Mouse (Mus musculus): ENCODE data around the gene Ube2e1. TPM values are rescaled to one million over a fixed set of nuclear protein-coding genes. Genes with fewer than 3 reads are reported as not detected.
"Not testable (repeated sequence)": the region's sequence is repeated elsewhere in the genome, so short reads cannot be mapped to it uniquely, and the experiment has no call there.

Gene Ube2e1
- polyA plus RNA-seq, 1 experiment from 2014 or later, result 141 TPM

DNA sequence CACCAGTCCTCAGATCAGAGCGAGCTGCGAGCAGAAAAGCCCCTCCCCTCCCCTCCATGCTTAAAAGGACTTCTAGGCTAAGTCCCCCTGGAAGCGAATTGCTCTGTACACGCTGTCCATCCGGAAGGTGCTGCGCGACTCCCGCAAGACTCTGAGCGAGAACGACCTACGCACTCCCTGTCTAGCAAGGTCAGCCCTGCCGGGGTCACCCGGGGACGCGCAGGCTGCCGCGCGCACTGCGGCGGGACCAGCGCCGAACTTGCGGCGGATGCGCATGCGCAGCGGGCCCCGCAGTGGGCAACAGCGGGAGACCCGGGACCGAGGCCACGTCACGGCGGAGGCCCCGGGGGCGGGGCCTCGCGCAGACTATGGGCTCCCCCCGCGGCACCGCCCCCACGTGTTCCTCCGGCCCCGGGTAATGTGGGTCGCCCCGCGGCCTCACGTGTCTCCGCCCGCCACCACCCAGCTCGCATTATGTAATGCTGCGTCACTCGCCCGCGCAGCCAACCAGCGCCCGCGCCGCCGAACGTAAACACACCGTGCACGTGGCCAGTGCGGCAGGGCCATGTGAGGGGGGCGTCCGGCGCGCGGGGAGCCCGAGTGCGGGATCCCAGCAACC is 93.4 kb downstream of the Ube2e1 start:
- Histone ChIP-seq H3K9me3 (ENCODE audit: low read length) (no peaks in the 10 kb centered on the region), H3K4me1 (ENCODE audit: insufficient read depth, low read length) (0 out of 2 replicates have a peak, but pooled peaks cover 3% of the 10 kb centered on the region), H3K36me3 (ENCODE audit: insufficient read depth, low read length) (no peaks in the 10 kb centered on the region), H3K4me3 (ENCODE audit: low read length) (peak overlapping the region; percentile 84), H3K9ac (replicated peaks; ENCODE audit: low read length) (peak overlapping the region; percentile 78), H3K27me3 (ENCODE audit: insufficient read depth, low read length) (no peaks in the 10 kb centered on the region), H3K4me2 (replicated peaks; ENCODE audit: low read depth, low read length) (peak overlapping the region; percentile 78), H3K27ac (ENCODE audit: low read length) (peak overlapping the region; percentile 91)
- WGBS, result under 1% methylated on average over 65 of the region's 71 CpGs
- ATAC-seq (ENCODE audit: low FRiP score, low TSS enrichment), result peak; percentile 94

- Histone ChIP-seq H3K27ac (ENCODE audit: low read length) (no peak overlapping the region), H3K9ac (replicated peaks; ENCODE audit: low read length) (no peak overlapping the region; the same call in 1 of the 2 replicates), H3K9me3 (ENCODE audit: low read length) (no peaks in the 10 kb centered on the region), H3K4me2 (replicated peaks; ENCODE audit: low read depth, low read length) (peak overlapping the region; percentile 78), H3K4me3 (ENCODE audit: low read length) (peak overlapping the region; percentile 84), H3K36me3 (ENCODE audit: insufficient read depth, low read length) (no peaks in the 10 kb centered on the region), H3K4me1 (ENCODE audit: insufficient read depth, low read length) (0 out of 2 replicates have a peak, but pooled peaks cover 3% of the 10 kb centered on the region), H3K27me3 (ENCODE audit: insufficient read depth, low read length) (no peaks in the 10 kb centered on the region)
- ATAC-seq (ENCODE audit: low FRiP score, low TSS enrichment), result no peak
- 66% methylated on average over 4 of the region's 4 CpGs for WGBS
Observed at GRCm38 (mm10) chr14:18237381-18237780, 94.3 kb downstream of the Ube2e1 start.

GRCm38 (mm10) chr14:18236496-18237235 is 95.0 kb downstream of the Ube2e1 start:
- not testable (repeated sequence) for H3K36me3 ChIP-seq (ENCODE audit: insufficient read depth, low read length); H3K4me3 ChIP-seq (ENCODE audit: low read length); H3K27ac ChIP-seq (ENCODE audit: low read length); H3K4me2 ChIP-seq (replicated peaks; ENCODE audit: low read depth, low read length); H3K9ac ChIP-seq (replicated peaks; ENCODE audit: low read length); H3K27me3 ChIP-seq (ENCODE audit: insufficient read depth, low read length); ATAC-seq (ENCODE audit: low FRiP score, low TSS enrichment); H3K9me3 ChIP-seq (ENCODE audit: low read length); H3K4me1 ChIP-seq (ENCODE audit: insufficient read depth, low read length)
- WGBS, result 88% methylated on average over 2 of the region's 2 CpGs

DNA sequence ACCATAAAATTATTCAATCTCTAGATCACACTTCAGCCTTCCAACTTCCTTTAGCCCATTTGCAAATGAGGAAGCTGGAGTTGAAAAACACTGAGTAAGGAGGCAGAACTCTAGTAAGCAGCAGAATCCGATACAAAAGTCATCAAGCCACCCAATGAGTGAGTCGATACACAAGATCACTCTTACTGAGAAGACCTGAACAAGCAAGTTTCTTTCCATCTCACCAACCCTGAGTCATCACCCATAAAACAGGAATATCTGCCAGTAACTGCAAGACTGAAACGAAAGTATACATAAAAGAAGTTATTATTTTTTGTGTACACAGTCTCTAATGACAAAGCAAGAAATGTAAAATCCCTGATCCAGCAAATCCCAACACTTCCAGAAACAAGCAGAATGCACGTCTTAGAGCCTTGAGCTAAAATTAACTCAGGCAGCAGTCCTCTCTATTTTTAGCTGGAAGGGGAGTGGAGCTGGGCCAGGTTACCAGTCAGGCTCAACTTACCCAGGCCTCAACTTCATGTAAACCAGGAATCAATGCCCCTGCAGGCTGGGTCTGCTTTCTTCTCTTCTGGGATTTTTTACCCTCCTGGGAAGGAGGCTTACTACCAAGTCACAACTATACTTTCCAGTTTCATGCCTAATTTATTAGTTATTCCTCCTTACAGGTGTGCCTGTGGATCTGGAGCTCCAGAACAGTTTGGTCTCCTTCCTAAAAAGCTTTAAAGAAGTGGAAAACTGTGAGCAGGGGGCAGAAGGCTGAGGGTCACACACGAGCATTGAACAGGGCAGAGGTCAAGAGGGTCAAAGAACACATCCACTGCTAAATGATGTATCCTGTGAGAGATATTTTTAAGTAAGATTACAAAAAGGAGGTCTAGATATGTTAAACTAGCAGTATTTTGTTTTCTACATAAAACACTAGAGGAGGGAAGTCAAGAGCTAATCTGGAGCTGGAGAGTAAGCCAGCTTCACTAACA is 97.4 kb downstream of the Ube2e1 start:
- no peaks in the 10 kb centered on the region for H3K27me3 ChIP-seq (ENCODE audit: insufficient read depth, low read length)
- ATAC-seq (ENCODE audit: low FRiP score, low TSS enrichment), result no peak
- no peak overlapping the region for H3K4me2 ChIP-seq (replicated peaks; ENCODE audit: low read depth, low read length)
- H3K9ac ChIP-seq (replicated peaks; ENCODE audit: low read length), result no peak overlapping the region
- H3K27ac ChIP-seq (ENCODE audit: low read length), result peak overlapping the region; percentile 25; the same call in 1 of the 2 replicates
- WGBS, result 37% methylated on average over 5 of the region's 5 CpGs
- H3K9me3 ChIP-seq (ENCODE audit: low read length), result no peaks in the 10 kb centered on the region
- H3K36me3 ChIP-seq (ENCODE audit: insufficient read depth, low read length), result no peaks in the 10 kb centered on the region
- 0 out of 2 replicates have a peak, but pooled peaks cover 3% of the 10 kb centered on the region for H3K4me1 ChIP-seq (ENCODE audit: insufficient read depth, low read length)
- H3K4me3 ChIP-seq (ENCODE audit: low read length), result no peak overlapping the region

DNA sequence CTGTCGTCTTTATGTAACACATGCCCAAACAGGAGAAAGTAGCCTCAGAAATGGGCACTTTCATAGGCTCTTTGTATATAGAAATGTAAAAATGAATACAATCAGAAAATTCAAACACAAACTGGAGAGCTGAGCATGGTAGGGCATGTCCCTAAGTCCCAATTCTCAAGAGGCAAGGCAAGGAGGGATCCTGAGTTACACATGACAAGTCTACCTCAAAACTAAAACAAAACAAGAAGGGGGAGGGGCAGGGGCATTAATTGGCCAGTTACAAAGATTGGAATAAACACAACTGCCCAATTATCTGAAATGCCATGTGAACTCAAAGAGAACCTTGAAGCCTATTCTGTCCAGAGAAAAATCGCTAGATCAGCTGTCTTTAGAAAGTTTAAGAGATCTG is 98.6 kb downstream of the Ube2e1 start:
- Histone ChIP-seq H3K27me3 (ENCODE audit: insufficient read depth, low read length) (no peaks in the 10 kb centered on the region), H3K9ac (replicated peaks; ENCODE audit: low read length) (no peak overlapping the region), H3K4me3 (ENCODE audit: low read length) (no peak overlapping the region), H3K27ac (ENCODE audit: low read length) (no peak overlapping the region), H3K4me1 (ENCODE audit: insufficient read depth, low read length) (0 out of 2 replicates have a peak, but pooled peaks cover 3% of the 10 kb centered on the region), H3K4me2 (replicated peaks; ENCODE audit: low read depth, low read length) (no peak overlapping the region), H3K36me3 (ENCODE audit: insufficient read depth, low read length) (no peaks in the 10 kb centered on the region), H3K9me3 (ENCODE audit: low read length) (no peaks in the 10 kb centered on the region)
- no peak for ATAC-seq (ENCODE audit: low FRiP score, low TSS enrichment)
- 92% methylated on average over 2 of the region's 2 CpGs for WGBS

Other genes starting within 250 kb of the Ube2e1 start
- 10.3 and 10.5 TPM in 2 replicates for gene Nr1d2, start 92.7 kb downstream of the Ube2e1 start, polyA plus RNA-seq (2015; fragmentation: Nextera tagmentation; extraction: Ambion mirVana)
- 13.3 and 18.4 TPM in 2 replicates for gene Nkiras1, start 60.7 kb downstream of the Ube2e1 start, polyA plus RNA-seq (2015; fragmentation: Nextera tagmentation; extraction: Ambion mirVana)
- 366 and 373 TPM in 2 replicates for gene Rpl15, start 60.5 kb downstream of the Ube2e1 start, polyA plus RNA-seq (2015; fragmentation: Nextera tagmentation; extraction: Ambion mirVana)

All from kidney, embryonic 16.5 days (tissue).